Mouse (Mus musculus) A20 (cell line): ENCODE data around the gene Phkg1.
A peak's percentile ranks its signal among the peaks of the same experiment; 100 is the strongest.
"Not testable (repeated sequence)": the region's sequence is repeated elsewhere in the genome, so short reads cannot be mapped to it uniquely, and the experiment has no call there.

ENCODE experiments used
- DNase-seq: peaks from one replicate; pipeline ENCODE4 v3.0.0-alpha.2; 2011; ENCODE audit warnings: low read depth, low spot score

Gene Phkg1

GRCm38 (mm10) chr5:129898449-129898848, at the start of gene Phkg1:
Phkg1 (minus strand) TSS chr5:129898549.
- no peak for DNase-seq

- peak; percentile 67 for DNase-seq
Measured at GRCm38 (mm10) chr5:129947528-129948033, 49.2 kb upstream of the Phkg1 start.

GRCm38 (mm10) chr5:129943402-129943801, 45.1 kb upstream of the Phkg1 start:
- no peak for DNase-seq

- DNase-seq = peak; percentile 68
Measured at GRCm38 (mm10) chr5:129942073-129942939, 44.0 kb upstream of the Phkg1 start.

- DNase-seq = peak; percentile 99
Measured at GRCm38 (mm10) chr5:129941495-129942045, 43.2 kb upstream of the Phkg1 start, which contains the start of gene Vkorc1l1. Vkorc1l1 (plus strand) TSS chr5:129941970.

- DNase-seq = no peak
Measured at GRCm38 (mm10) chr5:129940736-129941494, 42.6 kb upstream of the Phkg1 start.

GRCm38 (mm10) chr5:129940281-129940680, 41.9 kb upstream of the Phkg1 start:
- no peak for DNase-seq

GRCm38 (mm10) chr5:129936941-129937340, 38.6 kb upstream of the Phkg1 start:
- DNase-seq = no peak

- DNase-seq = no peak
Measured at GRCm38 (mm10) chr5:129929924-129930855, 31.8 kb upstream of the Phkg1 start.

- DNase-seq = no peak
Measured at GRCm38 (mm10) chr5:129925933-129926332, 27.6 kb upstream of the Phkg1 start.

GRCm38 (mm10) chr5:129924820-129925452, 26.6 kb upstream of the Phkg1 start:
- DNase-seq = no peak

GRCm38 (mm10) chr5:129921972-129922371, 23.6 kb upstream of the Phkg1 start:
- DNase-seq = no peak

GRCm38 (mm10) chr5:129919320-129919719, 21.0 kb upstream of the Phkg1 start:
- no peak for DNase-seq

GRCm38 (mm10) chr5:129918752-129919151, 20.4 kb upstream of the Phkg1 start:
- DNase-seq = no peak

- no peak for DNase-seq
Measured at GRCm38 (mm10) chr5:129918065-129918651, 19.8 kb upstream of the Phkg1 start.

GRCm38 (mm10) chr5:129915491-129915890, 17.1 kb upstream of the Phkg1 start:
- not testable (repeated sequence) for DNase-seq

- DNase-seq = peak; percentile 68
Measured at GRCm38 (mm10) chr5:129914024-129914423, 15.7 kb upstream of the Phkg1 start.

GRCm38 (mm10) chr5:129909591-129909990, 11.2 kb upstream of the Phkg1 start:
- DNase-seq = no peak

- no peak for DNase-seq
Measured at GRCm38 (mm10) chr5:129909147-129909546, 10.8 kb upstream of the Phkg1 start.
